Mouse (Mus musculus) mesoderm, embryonic 11.5 days (tissue): ENCODE measurements around the gene Hpse2.
"Not testable (repeated sequence)": the region's sequence is repeated elsewhere in the genome, so short reads cannot be mapped to it uniquely, and the experiment has no call there.

Source experiments
- DNase-seq: peaks from one replicate; pipeline ENCODE4 v3.0.0-alpha.2; 2012; ENCODE audit warnings: low read depth, low spot score

Gene Hpse2

DNA sequence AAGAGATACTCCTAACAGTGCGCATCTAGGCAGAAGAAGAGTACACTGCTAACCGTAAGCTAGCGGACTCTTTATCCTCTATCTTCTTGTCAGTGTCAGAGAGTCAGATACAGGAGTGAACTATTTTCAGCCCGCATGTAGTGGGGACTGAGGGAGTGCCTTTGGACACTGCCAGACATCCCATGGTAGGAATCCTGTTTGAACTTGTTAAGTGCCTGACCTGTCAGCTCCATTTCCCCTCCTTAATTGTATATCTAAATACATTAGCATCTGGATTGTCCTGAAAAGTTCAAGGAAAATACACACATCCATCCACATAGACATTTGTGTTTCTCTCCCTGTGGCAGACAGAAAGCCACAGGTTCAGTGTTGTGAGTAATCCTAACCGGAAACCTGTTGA, 531.1 kb downstream of the Hpse2 start:
- no peak for DNase-seq

DNA sequence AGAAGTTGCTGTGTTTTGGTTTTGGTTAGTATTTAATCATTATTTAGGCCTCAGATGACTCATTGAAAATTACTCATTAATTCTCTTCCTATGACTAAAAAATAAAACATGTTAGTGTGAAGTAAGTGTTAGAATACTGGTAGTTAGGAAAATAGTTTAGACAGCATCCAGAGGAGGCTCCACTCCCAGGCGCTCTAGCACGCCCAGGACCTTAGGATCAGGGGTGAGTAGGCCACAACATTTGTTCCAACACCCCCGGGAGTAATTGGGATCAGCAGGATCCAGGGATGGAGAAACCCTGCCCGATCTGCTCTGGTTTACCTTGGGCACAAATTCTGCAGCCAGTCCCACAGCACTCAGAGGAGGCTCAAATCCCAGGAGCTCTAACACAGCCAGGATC, 532.5 kb downstream of the Hpse2 start:
- DNase-seq, result no peak

GRCm38 (mm10) chr19:42850444-42850843, 537.7 kb downstream of the Hpse2 start:
- no peak for DNase-seq

DNA sequence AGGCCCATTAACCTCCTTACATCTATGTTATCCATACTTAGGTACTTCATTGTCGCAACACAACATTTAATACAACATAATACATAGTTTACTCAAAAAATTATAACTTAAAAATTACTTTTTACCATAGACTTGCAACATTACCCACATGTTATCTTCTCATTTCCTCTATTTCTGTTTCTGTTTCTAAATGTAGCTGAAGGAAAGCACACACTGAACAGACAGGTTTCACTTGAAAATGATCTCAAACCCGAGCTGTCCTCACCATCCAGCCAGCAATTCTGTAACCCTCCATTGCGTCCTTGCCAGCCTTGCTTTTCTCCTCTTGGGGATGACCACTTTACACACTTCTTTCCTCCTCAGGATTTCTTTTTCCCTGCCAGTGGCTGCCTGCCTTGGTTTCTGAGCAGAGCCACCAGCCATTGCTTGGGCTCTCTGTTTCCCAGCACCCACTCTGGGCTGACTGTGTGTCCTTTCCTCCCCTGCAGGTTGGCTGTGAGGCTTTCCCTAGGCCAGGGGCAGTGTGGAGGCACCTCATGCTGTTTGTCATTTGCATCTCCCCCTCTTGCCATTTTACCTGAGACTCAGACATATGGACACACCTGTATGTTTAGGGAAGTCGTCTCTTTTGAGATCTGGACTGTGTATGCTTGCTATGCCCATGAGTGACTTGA, 548.4 kb downstream of the Hpse2 start:
- no peak for DNase-seq

DNA sequence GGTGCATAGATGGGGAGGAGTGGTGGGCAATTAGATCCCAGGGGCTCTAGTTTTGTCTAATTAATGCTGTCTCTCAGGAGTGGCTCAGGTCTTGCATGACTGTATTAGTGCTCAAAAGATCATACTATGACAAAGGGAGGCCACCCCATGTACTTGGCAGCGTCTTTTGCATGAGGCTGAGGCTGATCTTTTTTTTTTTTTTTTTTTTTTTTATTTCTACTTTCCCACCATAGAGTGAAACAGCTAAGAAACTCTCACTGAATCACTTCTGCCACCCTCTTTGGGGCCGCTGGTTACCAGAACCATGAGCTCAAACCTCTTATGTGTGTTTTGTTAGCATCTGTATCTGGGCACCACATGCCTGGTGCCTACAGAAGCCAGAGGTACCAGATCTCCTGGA, 549.0 kb downstream of the Hpse2 start:
- no peak for DNase-seq

GRCm38 (mm10) chr19:42838271-42838670, 549.9 kb downstream of the Hpse2 start:
- no peak for DNase-seq

GRCm38 (mm10) chr19:42837591-42837990, 550.6 kb downstream of the Hpse2 start:
- no peak for DNase-seq

- no peak for DNase-seq
Observed at GRCm38 (mm10) chr19:42833126-42833525, 555.0 kb downstream of the Hpse2 start.

- no peak for DNase-seq
Observed at GRCm38 (mm10) chr19:42832251-42832650, 555.9 kb downstream of the Hpse2 start.

- no peak for DNase-seq
Observed at GRCm38 (mm10) chr19:42829196-42829595, 559.0 kb downstream of the Hpse2 start.

DNA sequence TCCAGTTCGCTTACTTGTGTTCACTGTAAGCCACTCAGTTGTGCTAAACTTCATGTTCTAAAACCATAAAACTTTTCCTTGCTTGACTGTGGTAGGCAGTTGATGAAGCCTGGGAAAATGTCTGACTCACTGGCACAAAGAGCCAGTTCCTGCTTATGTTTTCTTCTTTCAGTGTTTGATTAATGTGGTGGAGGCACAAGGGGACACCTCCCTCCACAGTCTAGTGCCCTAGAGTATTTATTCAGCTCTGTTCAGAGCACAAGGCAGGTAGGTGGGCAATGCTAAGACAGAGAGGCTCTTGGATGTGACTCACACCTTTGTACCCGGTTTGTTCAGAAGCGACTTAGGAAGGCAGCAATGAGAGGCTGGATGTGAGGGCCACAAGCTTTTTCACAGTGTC, 560.3 kb downstream of the Hpse2 start:
- DNase-seq, result no peak

DNA sequence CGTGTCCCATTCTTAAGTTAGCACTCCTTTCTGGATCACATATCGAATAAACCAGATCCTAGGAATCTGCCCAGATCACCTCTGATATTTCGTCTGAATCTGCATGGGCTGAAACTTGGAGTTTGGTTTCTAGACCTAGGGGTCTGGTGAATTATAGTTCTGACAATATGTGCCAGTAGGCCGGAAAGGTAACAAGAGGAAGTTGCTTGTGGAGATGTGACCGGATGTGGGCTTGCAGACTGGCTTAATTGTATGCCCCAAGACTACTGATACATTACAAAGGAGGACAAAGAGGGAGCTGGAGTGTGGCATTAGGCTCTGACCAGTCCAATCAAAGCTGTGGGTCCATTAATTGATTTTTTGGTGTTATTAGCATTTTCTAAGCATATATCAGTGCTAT, 568.0 kb downstream of the Hpse2 start:
- DNase-seq, result no peak

DNA sequence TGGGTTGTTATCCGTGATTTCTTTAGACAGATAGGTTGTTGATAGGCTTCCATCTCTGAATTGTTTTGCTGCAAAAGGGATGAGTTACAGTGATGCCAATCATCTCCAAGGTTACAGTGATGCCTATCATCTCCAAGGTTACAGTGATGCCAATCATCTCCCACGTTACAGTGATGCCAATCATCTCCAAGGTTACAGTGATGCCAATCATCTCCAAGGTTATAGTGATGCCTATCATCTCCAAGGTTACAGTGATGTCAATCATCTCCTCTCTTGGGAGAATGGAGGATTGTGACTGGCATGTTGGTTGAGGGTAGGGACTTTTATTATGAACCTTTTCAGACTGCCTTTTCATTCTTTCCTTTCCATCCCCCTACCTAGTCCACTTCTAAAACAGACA, 570.4 kb downstream of the Hpse2 start:
- no peak for DNase-seq

GRCm38 (mm10) chr19:42816261-42816660, 571.9 kb downstream of the Hpse2 start:
- DNase-seq, result no peak

GRCm38 (mm10) chr19:42810140-42810539, 578.0 kb downstream of the Hpse2 start:
- no peak for DNase-seq

- DNase-seq, result no peak
Observed at GRCm38 (mm10) chr19:42809491-42809890, 578.7 kb downstream of the Hpse2 start.

DNA sequence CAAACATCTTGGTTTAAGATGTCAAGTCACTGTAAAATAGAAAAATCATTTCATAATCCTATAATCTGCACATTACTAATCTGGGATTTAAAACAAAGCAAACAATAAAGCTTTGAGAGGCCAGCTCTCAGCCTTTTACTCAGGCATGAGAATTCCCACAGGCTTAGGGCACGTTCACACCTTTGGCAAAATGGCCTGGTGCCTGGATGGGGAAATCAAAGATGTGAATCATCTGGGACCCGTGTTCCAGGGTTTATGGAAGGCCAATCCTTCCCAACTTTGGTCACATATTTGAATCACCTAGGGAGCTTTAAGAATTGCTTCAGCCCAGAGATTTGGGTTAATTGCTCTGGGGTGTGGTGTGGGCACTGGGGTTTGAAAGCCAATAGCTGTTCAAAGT, 590.3 kb downstream of the Hpse2 start:
- DNase-seq, result no peak

DNA sequence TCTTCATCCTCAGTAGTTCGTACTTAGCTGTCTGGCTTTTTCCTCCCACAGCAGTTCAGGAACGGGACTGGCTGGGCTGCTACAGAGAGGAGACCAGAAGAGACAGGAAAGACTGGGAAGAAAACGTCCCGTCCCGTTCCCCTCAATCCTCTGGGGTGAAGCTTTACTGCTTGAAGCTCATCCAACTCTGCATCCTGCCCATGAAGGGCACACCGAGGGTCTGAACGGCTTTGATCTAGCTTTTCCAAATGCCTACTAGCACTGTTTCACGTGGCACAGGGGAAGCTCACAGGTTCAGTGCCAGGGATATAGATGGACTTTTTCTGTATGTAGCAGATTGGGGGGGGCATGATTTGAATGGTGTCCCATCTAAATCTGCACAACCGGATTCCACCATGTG, 592.4 kb downstream of the Hpse2 start:
- DNase-seq, result no peak

- DNase-seq, result peak; percentile 92
Observed at GRCm38 (mm10) chr19:42794914-42795613, 593.1 kb downstream of the Hpse2 start.

DNA sequence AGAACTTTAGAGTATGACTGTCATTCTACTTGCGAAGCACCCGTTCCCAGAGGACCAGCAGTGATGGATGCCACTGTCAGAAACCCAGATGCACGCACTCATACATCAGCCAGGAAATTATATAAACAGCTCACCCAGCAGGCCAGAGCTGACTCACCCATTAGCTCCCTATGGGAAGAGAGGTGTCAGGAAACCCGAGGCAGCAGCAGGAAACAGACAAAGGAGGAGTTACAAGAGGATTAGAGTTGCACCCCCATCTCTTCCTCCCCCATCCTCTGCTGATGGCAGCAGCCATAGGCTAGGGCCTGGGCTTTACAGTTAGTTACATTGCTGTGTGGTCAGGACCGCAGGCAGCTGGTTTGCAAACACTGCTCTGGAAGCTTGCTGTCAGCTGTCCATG, 599.8 kb downstream of the Hpse2 start:
- DNase-seq, result peak; percentile 45

DNA sequence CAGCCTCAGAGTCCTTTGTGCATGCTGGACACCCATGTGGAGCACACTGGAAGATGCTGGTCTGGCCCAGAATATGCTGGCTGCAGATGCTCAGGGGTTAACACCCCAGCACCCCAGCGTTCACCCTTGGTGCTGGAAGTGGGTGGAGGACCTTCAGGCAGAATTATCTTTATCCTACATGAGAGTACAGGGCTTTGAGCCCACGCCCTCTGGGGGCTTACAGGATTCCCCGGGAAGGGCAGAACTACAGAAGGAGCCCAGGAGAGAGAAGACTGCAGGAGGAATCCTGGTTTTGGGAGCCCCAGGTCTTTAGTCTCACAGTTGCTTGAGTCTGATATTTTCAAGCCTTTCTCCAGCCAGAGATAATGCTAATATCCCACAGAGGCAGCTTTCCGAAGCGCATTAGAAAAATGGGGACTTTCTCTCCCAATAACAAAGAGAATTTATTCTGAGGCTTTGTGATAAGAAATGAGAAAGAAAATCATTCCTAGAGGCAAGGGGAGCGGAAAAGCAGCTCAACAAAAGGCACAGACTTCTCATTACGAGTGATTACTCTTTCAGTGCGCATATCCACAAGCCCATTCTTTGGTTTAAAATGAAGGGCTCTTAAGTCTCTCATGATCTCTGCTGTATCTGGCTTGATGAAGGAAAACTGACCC, 602.5 kb downstream of the Hpse2 start:
- no peak for DNase-seq

- DNase-seq, result no peak
Observed at GRCm38 (mm10) chr19:42785129-42785528, 603.0 kb downstream of the Hpse2 start.

DNA sequence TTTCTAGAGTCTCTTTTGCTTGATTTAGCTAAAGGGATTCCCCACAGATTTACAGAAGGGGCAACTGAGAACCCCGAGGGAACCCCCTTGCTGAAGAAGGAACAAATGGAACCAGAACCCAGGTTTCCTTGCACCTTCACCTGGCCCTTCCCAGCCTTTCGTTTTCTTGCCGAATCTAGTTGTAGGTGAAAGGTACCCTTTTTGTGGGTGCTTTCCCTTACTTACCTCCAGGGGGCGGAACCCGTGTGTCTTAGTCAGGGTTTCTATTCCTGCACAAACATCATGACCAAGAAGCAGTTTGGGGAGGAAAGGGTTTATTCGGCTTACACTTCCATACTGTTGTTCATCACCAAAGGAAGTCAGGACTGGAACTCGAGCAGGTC, 608.0 kb downstream of the Hpse2 start:
- DNase-seq, result not testable (repeated sequence)
